Mouse (Mus musculus): ENCODE data around the gene Raf1. TPM values are rescaled to one million over a fixed set of nuclear protein-coding genes. Genes with fewer than 3 reads are reported as not detected.

Raf1 gene
- total RNA-seq, 2 experiments from 2014 or later = 84.8 to 149 TPM

- 0 out of 2 replicates have a peak, but pooled peaks have one; percentile 26 for ATAC-seq (ENCODE audit: poor library complexity, severe bottlenecking)
These were observed 56.6 kb downstream of the Raf1 start for GRCm38 (mm10) chr6:115619818-115620217.

GRCm38 (mm10) chr6:115615983-115616382 lies 60.5 kb downstream of the Raf1 start:
- ATAC-seq (ENCODE audit: poor library complexity, severe bottlenecking) = no peak

GRCm38 (mm10) chr6:115613793-115614192 lies 62.6 kb downstream of the Raf1 start:
- no peak for ATAC-seq (ENCODE audit: poor library complexity, severe bottlenecking)

GRCm38 (mm10) chr6:115610301-115610700 lies 66.1 kb downstream of the Raf1 start:
- no peak for ATAC-seq (ENCODE audit: poor library complexity, severe bottlenecking)

DNA sequence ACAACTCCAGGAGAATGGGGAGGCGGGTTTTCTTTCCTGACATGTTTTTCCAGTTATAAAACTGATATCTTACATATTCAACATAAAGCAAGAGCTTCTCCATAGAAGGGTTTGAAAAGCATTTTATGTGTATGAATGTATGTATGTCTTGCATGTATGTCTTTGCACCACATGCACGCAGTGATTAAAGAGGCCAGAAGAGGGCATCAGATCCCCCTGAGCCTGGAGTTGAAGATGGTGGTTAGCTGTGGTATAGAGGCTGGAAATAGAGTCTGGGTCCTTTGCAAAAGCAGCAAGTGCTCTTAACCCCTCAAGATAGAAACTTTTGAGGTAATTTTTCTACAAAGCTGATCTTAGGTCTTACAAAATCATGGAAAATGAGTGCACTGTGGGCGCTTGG lies 67.3 kb downstream of the Raf1 start:
- peak; percentile 77 for ATAC-seq (ENCODE audit: poor library complexity, severe bottlenecking)

DNA sequence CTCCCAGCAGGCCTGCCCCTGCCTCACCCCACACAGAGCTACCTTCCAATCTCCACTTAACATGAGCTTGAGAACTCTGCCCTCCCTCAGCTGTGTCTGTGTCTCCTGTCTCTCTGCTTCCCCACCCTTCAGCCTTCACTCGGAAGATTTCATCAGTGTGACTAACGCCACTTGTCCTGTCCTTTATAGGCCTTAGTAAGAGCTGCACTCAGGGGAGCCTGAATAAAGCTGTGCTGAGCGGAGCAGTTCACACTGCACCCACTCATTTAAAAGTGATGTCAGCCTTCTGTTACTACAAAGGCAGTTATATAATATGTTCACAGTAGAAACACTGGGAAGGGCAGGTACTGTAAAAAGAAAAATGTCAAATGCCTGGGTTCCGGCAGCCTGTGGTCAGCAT lies 69.0 kb downstream of the Raf1 start:
- no peak for ATAC-seq (ENCODE audit: poor library complexity, severe bottlenecking)

DNA sequence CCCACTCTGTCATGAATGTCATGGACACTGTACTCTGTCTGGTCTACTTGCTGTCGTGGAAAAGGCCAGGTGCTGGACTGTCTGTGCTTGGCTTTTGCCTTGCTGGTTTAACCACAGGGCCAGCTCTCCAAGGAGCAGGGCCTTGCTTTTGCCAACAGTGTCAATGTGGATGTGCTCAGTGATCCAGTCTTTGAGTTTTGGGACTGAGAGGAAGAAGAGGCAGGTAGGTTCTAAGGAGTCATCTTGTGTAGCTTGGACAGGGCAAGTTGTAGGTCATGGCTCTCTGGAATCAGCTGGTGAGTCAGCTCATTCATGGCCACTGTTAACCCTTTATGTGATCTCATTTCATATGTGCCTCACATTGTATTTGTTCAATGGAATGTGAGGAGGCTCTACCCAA lies 70.0 kb downstream of the Raf1 start:
- no peak for ATAC-seq (ENCODE audit: poor library complexity, severe bottlenecking)

DNA sequence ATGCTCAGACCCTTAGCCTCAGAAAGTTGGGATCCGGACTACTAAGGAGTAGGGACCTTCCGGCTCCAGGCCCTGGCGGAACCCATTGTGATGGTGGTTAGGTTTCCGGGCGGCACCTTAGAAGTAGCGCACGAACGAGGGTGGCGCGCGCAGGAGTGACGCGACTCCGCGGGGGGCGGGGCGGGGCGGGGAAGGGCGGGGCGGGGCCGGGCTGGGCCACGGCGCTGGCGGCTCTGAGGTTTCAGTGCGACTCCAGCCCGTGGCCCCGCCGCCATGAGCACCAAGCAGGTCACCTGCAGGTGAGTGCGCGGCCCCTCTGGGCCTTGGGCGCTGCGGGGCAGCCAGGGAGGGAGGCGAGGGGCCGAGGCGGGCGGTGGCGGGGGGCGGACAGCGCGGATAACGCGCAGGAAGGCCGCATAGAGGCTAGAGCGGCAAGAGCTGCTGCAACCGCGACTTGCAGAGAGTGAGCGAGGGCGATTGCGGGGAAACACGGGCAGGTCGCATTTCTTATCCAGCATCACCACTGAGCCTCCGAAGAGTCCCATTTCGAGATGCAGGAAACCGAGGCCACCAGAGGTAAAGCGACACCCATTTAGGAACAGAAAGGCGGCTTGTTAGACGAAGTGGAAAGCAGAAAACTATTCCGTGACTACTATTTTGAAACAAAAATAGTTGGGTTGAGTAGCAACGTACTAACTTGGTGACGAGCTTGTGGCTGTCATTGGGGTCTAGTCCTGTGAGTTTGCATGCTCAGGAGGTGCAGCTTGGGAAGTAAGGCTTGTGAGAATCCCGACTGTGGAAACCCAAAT lies 74.5 kb downstream of the Raf1 start, which contains the start of gene Mkrn2:
TSS of gene Mkrn2 (plus strand) at position 188 of the 809 bp plus-strand sequence.
- peak; percentile 97 for ATAC-seq (ENCODE audit: poor library complexity, severe bottlenecking)

- no peak for ATAC-seq (ENCODE audit: poor library complexity, severe bottlenecking)
These were observed 75.1 kb downstream of the Raf1 start for GRCm38 (mm10) chr6:115601322-115601714.

- no peak for ATAC-seq (ENCODE audit: poor library complexity, severe bottlenecking)
These were observed 80.8 kb downstream of the Raf1 start for GRCm38 (mm10) chr6:115595667-115596066.

DNA sequence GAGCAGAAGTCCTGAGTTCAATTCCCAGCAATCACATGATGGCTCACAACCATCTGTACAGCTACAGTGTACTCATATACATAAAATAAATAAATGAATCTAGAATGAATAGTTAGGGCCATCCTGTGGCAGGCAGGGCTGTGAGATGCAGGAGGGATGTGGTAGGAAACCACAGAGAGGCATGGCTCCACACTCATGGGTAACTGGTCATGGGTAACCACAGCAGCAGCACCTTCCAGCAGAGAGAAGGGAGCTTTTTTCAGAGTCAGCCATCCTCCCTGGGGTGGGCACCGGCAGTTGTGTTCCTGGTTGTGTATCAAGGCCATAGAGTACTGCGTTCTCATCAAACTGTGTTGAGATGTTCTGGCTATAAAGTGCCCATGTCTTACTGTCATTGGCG lies 82.0 kb downstream of the Raf1 start:
- ATAC-seq (ENCODE audit: poor library complexity, severe bottlenecking) = peak; percentile 92

- ATAC-seq (ENCODE audit: poor library complexity, severe bottlenecking) = no peak
These were observed 83.2 kb downstream of the Raf1 start for GRCm38 (mm10) chr6:115593252-115593651.

DNA sequence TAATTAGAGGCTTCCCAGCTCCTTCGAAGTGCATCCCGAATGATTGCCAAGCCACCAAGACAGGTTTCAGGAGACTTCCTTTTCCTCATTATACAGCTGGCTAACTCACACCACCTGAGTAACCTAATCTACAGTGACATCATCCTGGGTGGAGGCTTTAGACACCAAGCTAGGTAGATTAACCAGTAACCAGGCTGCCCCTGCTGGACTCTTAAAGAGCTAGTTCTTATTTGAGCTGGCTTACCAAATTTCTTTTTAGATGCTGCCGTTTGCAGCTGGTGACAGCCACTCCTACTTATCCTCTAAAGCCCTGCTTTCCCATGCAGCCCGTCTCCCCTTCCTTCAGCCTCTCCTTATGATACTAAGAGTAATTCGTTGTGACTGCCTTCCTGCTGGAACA lies 84.0 kb downstream of the Raf1 start, which contains the start of gene Mkrn2os:
TSS of gene Mkrn2os (minus strand) at position 119 of the 400 bp plus-strand sequence.
- no peak for ATAC-seq (ENCODE audit: poor library complexity, severe bottlenecking)

DNA sequence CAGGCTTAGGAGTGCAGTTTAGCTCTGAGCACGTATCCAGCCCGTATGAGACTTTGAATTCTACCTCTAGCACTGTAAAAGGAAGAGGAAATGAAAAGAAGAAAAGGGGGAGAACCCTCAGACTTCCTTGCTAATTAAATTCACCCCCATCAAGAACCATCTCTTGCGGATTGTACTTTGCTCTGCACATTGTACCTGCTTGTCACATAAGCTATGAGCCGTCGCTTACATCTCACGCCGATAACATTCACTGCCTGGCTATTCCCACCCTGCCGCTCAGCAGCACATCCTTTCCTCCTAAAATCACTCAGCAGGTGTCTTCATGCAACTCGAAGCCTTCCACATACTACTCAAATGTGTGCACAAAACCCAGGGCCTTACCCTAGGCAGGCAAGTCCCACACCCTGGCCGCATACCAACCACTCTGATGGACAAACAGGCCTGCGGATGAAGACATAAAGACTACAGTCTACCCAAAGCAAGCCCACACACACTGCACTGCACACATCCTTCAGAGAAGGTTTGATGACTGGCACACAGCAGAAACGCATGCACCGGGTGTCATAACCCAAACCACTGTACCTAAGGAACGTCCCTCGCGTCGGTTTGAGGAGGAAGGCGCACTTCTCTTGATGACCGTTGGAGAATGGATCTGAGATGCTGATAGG lies 84.6 kb downstream of the Raf1 start:
- ATAC-seq (ENCODE audit: poor library complexity, severe bottlenecking) = no peak

DNA sequence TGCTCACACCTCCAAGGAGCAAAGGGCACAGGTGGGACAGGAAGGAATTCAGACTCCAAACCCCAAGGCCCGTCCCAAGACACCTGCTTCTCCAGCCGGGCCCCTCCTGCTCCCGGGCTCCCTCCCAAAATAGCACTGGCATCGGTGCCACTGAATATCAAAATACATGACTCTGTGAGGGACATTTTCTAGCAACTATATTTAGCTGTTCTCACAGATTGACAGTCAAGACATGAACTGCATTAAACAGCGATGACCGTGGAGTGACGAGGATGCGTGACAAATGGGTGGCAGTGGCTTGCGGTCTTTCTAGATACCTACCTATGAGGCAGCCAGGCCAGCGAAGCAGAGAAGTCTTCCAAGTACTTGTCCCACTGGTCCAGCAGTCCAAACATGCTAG lies 90.1 kb downstream of the Raf1 start:
- ATAC-seq (ENCODE audit: poor library complexity, severe bottlenecking) = no peak

GRCm38 (mm10) chr6:115584176-115584575 lies 92.3 kb downstream of the Raf1 start:
- ATAC-seq (ENCODE audit: poor library complexity, severe bottlenecking) = no peak

- ATAC-seq (ENCODE audit: poor library complexity, severe bottlenecking) = peak; percentile 62
These were observed 92.9 kb downstream of the Raf1 start for GRCm38 (mm10) chr6:115583430-115584125.

- no peak for ATAC-seq (ENCODE audit: poor library complexity, severe bottlenecking)
These were observed 93.9 kb downstream of the Raf1 start for GRCm38 (mm10) chr6:115582328-115583115.

DNA sequence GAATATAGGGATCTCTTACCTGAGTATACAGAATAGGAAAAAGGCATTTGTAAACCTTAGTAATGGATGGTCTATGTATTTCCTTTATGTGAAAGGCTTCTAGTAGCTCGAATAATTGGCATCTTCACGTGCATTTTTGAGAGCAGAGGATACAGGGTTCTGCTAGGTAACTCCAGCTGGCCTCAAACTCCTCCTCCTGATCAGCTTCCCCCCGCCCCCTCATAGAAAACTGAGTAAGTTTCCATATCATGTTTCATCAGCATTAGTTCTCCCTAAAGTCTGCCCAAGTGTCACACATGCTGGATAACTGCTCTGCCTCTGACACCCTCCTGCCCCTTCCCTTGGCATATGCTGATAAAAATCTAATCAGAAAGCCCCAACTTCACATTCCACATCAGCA lies 95.6 kb downstream of the Raf1 start:
- no peak for ATAC-seq (ENCODE audit: poor library complexity, severe bottlenecking)

- ATAC-seq (ENCODE audit: poor library complexity, severe bottlenecking) = no peak
These were observed 98.5 kb downstream of the Raf1 start for GRCm38 (mm10) chr6:115577941-115578340.

DNA sequence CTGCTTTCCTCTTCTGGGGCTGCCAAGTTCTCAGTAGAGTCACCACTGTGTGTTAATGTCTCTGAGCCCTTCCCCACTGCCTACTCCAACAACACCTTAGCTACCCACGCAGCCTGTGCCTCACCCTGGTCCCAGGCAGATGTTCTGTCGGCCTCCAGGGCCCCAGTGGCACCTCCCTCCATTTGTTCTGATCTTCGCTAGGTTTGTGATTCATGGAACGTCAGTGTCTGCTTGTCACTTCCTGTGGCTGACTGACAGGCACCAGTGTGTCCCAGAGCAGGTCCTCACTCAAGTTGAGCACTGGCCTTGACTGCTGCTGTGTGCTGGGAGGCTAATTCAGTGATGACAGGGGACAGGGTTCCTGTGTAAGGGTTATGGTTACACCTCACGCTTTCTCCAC lies 99.0 kb downstream of the Raf1 start:
- ATAC-seq (ENCODE audit: poor library complexity, severe bottlenecking) = no peak

Data from megakaryocyte, adult 5-6 weeks (primary cell).